Mouse (Mus musculus) cerebellum, adult 11 months (tissue): ENCODE measurements around the gene Mfsd4b2.
A peak's percentile ranks its signal among the peaks of the same experiment; 100 is the strongest.
"Not testable (repeated sequence)": the region's sequence is repeated elsewhere in the genome, so short reads cannot be mapped to it uniquely, and the experiment has no call there.

Experiments used
- DNase-seq: peaks from one replicate; pipeline ENCODE4 v3.0.0; 2022

Gene Mfsd4b2

DNA sequence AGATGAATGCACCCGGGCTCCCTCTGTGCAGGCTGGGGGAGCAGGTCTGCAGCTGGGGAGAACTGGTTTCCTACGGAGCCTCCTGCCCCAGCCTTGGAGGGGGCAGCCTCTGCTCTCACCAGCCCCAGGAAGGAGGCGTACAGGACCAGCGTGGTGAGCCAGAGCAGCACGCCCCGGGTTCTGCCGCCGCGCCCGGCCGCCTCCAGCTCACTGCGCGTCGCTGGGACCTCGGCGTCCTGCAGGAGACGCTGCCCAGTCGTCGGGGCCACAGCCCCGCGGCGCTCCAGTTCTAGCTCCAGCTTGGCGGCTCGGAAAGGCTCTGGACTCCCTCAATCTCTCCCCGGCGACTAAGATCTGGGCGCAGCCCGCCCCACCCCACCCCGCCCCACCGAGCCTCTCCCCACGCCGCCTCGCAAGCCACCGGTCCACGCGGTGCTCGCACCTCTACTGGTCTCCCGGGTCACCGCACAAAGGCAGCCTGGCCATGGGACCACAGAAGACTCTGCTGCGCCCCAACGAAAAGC, at the start of gene Mfsd4b2:
Mfsd4b2 (minus strand) TSS at position 308 of the 524 bp plus-strand sequence.
- no peak for DNase-seq

DNA sequence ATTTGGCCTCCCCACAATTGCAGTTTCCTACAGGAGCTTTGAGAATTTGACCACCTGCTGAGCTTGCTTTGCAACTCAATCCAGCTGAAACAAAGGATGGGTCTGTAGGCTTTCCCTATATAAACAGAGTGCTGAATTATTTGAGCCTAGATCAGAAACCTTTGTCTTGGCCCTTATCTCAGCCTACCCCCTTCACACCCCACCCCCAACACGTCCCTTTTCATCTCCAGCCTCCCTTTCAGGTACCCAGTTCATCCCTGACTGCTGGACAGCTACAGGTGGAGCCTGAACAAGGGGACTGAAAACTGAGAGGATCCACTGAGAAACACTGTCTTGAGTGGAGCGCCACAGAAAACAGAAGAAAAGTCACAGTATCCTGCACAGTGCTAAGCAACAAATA, 49.0 kb upstream of the Mfsd4b2 start:
- DNase-seq, result no peak

DNA sequence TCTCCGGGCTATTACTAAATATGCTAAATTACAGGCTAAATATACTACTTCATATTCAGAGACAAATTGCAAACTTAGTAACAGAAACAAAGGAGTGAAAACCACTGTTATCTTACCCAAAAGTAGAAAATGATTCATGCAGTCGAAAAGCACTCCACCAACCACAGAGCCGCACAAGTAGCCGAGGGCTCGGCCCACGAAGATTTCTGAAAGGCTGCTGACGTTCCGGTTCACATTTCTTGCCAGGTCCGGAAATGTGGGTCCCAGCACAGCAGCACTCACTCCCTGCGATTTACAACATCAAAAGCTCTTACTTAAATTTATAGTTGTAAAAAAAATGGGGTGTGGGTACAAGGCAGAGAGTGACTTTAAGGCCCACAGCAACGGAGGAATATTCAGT, 48.3 kb upstream of the Mfsd4b2 start:
- no peak for DNase-seq

DNA sequence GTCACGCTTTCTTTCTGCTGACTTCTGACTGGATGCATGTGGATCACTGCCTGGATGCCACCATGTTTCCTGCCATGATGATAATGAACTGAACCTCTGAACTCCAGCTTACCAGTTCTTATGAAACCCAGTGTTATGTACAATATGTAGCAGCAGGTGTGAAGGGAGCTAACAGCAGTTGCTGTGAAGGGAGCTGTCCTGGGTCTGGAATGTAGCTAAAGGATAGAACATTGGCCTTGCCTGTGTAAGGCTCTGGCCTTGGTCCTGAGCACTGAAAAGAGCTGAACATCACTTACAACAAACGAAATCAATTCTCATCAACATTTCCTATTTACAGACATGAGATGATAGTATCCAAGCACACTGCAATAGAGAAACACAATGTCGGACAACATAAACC, 40.8 kb upstream of the Mfsd4b2 start:
- no peak for DNase-seq

DNA sequence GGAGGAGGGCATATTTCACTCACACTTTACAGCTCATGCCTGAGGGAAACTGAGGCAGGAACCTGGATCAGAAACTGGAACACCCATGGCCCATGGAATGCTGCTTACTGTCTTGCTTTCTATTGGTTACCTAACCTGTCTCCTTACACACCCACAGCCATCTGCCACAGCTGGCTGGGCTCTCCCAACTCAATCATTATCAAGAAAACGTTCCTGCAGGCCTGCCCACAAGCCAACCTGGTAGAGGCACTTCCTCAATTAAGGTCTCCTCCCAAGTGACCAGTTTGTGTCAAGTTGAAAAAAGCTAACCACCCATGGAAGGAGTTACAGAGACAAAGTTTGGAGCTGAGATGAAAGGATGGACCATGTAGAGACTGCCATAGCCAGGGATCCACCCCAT, 35.2 kb upstream of the Mfsd4b2 start:
- DNase-seq, result no peak

DNA sequence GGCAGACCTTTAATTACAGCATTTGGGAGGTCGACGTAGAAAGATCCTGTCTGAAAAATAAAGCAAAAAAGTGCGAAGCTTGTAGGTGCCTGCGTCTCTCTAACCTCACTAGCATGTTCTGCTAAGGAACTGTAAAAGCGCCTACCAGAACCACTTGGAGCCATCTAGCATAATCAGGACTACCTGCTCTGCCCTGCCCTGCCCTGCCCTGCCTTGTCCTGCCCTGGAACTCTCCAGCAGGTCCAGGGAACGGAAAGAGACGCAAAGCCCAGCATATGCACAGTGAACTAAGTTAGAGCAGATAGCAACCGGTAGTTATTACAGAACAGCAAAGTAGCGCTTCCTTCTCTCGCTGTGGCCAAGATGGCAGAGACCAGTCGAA, 33.7 kb upstream of the Mfsd4b2 start:
- no peak for DNase-seq

DNA sequence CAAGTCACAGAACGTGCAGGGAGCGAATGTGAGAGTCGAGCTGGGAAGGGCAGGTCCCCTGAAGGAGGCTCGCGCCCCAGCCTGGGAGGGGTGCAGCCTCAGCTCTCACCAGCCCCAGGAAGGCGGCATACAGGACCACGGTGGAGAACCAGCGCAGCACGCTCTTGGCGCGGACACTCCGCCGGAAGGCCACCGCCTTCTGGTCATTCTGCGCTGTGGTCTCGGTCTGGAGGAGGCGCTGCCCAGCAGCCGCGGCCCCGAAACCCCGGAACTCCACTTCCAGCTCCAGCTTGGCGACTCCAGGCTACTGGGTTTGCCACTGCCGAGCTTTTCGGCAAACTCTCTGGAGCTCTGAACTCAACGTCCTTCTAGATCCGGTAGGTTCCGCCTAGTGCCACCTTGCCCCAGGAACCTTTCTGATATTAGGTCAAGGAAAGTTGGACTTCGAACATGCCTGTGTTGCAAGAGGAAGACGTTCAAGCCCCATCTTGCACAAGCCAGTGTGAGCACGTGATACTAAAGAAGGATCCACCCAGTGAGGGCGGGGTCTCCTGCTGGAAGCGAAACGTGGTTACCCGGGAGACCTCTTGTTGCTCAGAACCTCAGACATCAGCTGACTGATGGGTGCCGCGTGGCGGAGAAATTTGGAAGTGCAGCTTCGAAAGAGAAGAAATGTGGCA, 33.2 kb upstream of the Mfsd4b2 start, which contains the start of gene Mfsd4b3:
Mfsd4b3 (minus strand) TSS at position 393 of the 680 bp plus-strand sequence.
- DNase-seq, result peak; percentile 80

DNA sequence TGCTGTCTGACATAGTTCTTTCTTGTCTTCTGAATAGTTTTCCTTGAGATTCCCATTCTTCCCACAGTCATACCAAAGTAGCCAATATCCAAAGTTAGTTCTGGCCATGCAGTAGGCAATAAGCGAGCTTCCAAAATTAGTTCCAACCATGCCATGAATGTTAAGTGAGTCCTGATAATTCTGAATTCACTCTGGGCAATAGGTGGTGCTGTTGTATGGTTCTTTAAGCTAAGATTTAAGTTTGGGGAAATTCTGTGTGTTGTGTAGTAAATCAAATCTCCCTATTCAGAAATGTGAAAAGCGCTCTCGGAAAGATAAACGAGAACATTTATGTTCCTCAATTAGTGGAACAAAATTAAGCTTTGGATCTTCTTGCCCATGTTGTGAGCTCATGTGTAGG, 31.5 kb upstream of the Mfsd4b2 start:
- DNase-seq, result no peak

DNA sequence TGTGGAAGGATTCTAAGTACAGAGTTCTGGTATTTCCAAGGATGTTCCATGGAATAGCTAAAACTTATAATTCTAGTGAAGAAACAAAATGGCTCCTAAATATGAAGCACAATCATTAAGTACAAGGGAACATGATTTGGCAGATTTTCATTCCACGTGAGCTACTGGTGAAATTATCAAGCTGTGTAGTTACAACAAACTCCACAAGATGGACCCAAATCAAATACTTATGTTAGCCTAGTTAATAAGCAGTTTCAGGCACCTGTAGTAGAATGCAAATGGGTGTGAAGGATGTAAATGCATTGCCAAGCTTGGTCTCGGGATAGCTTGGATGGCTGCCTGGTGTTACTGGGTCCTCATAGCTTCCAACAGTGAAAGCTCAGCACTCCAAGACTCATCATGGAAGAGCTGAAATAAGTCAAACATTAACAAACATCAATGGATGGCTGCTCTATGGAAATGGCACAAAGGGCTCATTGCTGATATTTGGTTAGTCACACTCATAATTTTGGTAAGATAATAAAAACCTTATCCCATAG, 29.7 kb upstream of the Mfsd4b2 start:
- DNase-seq, result no peak

DNA sequence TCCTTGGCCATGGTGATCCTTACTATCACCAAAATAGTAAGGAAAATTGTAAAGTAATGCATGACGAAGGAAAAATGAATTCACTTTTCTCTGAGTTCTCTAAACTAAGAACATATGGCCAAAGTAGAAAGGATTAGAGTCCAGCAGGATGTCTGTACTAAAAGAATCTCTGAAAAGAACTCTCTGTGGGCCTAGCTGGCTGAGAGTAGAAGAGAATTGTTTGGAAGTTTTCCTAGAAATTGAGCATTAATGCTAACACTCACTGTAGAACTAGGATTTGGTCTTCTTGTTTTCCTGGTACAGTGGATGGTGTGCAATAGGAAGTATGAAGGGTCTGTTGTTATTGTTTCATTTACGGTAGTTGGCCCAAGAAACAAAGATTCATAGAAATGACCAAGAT, 28.4 kb upstream of the Mfsd4b2 start:
- DNase-seq, result no peak

DNA sequence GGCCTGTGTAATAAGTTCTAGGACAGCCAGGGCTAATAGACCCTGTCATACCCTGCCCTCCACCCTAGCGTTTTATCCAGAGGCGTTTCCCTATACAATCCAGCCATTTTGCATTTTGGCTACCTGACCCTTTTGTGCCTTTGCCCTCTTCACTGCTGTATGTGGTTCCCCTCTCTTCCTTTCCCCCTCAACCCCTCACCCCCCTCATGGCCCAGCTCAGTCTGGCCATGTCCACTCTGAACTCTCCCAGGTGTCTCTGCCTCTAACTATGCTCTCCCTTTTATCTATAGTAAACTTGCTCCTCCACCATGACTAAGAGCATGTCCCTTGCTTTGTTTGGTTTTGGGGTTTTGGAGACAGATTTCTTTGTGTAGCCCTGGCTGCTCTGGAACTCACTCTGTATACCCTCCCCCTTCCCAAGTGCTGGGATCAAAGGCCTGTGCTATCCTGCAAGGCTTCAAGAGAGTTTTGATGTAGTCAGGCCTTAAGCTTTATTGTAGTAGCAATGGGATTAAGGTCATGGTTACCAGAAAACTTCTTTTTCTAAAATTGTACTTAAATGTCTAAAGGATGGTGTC, 22.7 kb upstream of the Mfsd4b2 start:
- DNase-seq, result no peak

DNA sequence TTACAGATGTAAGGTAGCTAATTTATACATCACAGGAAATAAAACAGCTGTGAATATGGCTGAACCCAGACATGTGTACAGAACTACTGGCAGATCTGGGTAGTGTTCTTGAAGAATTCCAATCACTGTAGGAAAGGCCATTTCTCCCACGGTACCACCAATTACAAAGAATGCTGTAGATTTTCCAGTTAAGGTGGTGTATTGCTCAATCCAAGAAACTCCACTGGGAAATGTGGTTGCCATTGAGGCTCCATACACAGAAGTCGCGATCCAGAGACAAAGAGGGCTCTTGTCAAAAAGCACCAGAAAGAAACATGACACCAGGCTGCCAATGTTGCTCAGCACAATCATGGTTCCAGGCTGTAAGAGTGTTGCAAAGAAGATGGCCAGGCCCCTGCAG, 20.5 kb upstream of the Mfsd4b2 start:
- DNase-seq, result not testable (repeated sequence)

DNA sequence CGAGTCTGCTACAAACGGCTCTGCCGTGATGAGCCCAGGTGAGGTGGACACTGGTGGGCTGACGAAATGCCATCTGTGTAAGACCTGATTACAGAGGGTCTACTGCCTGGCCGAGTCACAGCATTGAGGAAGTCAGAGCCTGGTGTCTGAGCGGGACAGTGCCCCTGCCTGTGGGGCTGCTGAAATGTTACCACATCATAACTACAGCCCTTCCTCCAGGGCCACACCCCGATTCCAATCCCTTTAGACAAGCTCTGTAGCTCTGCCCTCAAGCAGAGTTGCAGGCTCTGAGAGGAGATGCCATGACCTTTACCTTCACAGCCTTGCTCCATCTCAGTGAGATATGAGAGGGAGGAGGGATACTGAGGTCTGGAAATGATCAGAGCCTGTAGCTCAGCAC, 9.8 kb upstream of the Mfsd4b2 start:
- no peak for DNase-seq

DNA sequence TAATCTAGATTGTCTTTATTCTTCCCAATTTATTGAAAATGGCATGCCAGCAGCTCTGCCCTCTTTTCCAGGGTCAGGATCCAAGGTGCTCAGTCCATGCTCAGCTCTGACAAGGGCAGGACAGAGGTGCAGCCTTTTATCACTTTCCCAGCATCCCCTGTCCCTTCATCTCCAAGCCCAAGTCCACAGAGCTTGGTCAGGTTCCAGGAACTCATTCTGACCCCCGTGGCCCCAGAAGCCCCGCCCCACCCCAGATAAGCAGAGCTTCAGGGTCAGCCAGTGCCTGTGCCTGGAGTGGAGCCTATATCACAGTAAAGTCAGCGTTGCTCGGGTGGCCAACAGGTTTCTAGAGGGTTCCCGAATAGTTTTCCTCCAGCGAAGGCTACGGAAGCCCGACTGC, 2.2 kb downstream of the Mfsd4b2 start:
- DNase-seq, result not testable (repeated sequence)

DNA sequence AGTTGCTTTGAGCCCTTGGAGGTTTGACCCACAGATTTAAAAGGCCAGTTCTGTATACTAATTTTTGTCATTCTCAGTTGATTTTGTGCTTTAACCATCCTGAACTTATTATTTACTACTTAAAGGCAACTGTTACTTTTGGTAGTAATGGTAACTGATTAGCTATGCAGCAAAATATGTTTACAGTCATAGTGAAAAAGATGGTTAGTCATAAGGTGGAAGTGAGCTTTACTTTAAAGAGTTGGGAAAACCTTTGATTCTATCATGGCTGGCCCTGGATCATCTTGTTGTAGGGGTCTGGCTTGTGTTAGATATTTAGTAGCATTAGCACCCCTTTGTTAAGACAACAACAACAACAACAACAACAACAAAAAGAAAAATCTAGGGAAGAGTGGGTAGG, 14.1 kb downstream of the Mfsd4b2 start:
- no peak for DNase-seq

DNA sequence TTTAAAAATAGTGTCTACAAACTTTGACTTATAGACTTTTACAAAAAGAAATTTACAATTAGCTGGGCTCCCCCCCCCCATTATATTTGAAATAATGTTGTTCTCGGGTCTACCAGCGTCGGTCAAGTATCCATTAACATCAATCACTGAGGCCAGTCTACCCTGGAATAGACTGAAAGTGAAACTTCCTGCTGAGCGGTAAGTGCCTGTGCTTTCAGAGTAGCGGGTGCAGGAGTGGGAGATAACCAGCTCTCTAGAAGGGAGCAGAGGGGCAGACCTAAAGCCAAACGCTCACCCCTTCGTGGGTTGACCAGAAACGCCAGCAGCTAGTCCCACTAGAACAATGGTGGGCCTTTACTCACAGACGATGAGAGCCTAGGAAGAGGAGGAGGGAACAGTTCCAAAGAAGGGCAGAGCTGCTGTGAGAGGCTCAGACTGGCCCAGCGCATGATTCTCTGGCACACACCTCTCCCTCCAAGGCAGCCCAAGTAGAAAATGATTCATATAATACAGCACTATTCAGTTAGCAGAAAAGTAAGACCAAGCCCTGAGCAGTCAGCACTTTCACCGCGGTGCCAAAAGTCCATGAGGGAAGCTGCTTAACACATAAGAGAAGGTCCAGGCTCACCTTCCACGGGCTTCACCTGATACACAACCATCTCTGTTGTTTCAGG, 17.8 kb downstream of the Mfsd4b2 start:
- no peak for DNase-seq

DNA sequence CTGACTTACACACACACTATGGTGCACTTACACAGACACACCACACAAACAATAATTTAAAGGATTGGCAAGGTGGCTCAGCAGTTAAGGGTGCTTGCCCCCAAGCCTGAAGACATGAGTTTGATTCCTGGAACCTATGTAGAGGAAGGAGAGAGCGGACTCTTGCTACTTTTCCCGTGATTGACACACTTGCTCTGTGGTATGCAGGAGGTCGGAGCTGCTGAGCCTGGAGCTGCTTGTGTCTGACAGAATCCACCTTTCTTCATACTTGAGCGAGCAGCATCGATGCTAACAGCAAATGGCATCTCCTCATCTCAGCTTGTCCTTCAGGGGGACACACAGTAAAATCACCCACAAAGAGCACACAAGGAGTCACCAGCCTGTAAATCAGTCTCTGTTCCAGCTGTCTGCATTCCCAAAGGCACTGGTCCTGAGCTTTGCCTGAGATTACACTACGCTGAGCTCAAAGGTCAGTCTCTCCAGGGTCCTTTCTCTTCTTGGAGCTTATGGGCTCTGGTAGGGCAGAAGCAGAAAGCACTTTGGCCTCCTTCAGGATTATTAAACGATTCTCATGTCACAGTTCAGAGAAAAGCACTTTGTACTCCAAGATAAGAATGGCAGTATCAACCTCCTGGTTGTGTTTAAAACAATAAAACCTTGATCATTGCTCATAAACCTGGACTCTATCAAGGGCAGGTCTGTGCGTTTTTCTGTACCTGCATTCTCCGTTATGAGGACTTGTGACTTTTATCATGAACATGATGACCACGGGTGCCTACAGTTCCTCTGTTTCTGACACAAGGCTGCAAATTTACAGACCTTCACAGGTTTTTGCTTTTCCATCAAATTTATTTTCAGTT, 19.7 kb downstream of the Mfsd4b2 start:
- DNase-seq, result no peak

DNA sequence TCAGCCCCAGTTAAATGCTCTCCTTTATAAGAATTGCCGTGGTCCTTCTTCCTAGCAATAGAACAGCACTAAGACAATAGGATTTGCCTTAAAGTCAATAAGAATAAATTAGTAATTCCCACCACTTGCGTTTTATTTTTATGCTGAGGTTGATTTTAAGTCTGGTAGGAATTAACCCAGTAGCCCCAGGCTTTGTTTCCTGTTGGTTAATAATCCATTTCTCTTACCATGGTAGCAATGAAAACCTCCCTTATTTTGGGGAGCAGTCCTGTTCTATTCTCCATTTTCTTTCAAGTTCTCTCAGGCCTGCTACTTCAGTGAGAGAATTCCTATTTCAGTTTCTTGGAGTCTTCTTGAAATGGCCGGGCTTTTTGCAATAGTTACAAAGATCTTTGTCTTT, 22.5 kb downstream of the Mfsd4b2 start:
- no peak for DNase-seq

DNA sequence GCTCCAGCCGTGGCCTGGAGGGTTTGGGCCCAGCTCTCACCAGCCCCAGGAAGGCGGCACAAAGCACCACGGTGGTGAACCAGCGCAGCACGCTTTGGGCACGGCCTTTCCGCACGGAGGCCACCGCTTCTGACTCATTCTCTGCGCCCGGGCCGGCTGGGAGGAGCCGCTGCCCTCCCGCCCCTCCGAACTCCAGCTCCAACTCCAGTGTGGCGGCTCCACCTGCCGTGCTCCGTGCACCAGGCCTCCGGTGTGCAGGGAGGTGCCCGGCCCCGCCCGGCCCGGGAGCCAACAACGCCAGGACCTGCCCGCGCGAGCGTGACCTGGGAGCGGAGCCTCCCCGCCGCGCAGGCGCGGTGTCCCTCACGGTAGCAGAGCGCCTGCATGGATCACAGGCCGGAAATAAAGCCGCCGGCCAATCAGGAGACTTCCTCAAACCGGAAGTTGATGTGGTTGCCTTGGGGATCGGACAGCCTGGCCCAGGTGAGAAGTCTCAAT, 27.8 kb downstream of the Mfsd4b2 start, which contains the start of gene Mfsd4b4:
Mfsd4b4 (minus strand) TSS at position 365 of the 498 bp plus-strand sequence.
- peak; percentile 83 for DNase-seq

DNA sequence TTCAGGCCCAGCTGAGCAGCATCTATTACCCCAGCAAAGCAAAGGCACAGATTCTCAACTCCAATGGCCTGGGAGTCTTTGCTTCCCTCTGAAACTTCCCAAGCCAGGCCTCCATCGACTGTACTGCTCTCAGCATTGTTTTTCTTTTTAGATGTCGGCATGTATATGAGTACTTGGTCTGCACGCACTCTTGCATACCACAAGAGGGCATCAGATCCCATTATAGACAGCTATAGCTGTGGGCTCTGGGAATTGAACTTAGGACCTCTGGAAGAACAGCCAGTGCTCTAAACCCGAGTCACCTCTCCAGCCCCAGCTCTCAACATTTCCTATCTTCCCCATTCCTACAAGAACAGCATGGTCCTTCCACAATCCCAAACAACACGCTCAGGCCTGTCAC, 30.2 kb downstream of the Mfsd4b2 start:
- DNase-seq, result no peak

DNA sequence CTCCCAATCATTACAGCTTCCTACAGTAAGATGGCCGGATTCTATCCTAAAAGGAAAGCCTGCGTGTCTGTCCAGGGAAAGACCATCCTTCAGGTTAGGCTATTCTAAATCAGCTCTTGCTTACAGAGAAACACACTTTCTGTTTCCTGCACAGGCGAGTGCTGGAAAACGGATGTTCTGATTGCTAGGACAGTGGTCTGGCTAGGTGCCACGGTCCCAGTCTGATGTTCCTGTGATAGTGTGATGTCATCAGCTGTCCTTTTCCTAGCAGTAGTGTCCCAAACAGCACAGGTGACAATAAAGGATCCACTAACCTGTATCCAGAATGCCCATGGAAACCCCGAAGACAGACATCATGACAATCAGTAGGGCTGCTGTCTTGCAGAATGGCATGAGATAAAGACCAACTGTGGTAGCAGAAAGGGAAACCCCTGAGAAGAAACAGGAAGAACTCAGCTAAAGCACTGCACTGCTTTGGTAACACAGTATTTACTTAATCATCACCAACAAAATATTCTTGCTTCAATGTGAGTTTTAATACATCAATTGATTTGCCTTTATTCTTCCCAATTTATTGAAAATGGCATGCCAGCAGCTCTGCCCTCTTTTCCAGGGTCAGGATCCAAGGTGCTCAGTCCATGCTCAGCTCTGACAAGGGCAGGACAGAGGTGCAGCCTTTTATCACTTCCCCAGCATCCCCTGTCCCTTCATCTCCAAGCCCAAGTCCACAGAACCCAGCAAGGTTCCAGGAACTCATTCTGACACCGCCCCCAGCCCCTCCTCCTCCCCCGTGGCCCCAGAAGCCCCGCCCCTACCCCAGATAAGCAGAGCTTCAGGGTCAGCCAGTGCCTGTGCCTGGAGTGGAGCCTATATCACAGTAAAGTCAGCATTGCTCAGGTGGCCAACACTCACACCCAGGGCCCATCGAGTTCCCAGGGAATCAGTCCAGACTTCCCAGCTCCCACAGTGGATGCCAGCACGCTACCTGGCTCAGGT, 32.7 kb downstream of the Mfsd4b2 start:
- no peak for DNase-seq
